Mouse (Mus musculus) small intestine, adult 2 months (tissue): ENCODE results near the gene Tssk3. TPM values are rescaled to one million over a fixed set of nuclear protein-coding genes. Genes with fewer than 3 reads are reported as not detected.

Experiments
- H3K27ac ChIP-seq: fragments of 200-500 bp; 2 replicates; pipeline ENCODE4 v1.5.1; 2012; ENCODE audit warnings: low read depth, low read length, control low read depth, inconsistent platforms; ENCODE audit not compliant: insufficient read depth
- H3K27me3 ChIP-seq: fragments of 200-500 bp; 2 replicates; pipeline ENCODE4 v1.6.1; 2012; ENCODE audit warnings: mild to moderate bottlenecking, moderate library complexity, low read length, inconsistent platforms; ENCODE audit not compliant: control insufficient read depth, insufficient read depth
- H3K36me3 ChIP-seq: fragments of 200-500 bp; 2 replicates; pipeline ENCODE4 v1.6.1; 2012; ENCODE audit warnings: mild to moderate bottlenecking, low read length, control low read depth, inconsistent platforms; ENCODE audit not compliant: control insufficient read depth, insufficient read depth
- H3K4me1 ChIP-seq: fragments of 200-500 bp; 2 replicates; pipeline ENCODE4 v1.6.1; 2012; ENCODE audit warnings: low read length, inconsistent platforms, mixed read lengths; ENCODE audit not compliant: control insufficient read depth, insufficient read depth, insufficient read length
- H3K4me3 ChIP-seq: fragments of 200-500 bp; 2 replicates; pipeline ENCODE4 v1.5.1; 2012; ENCODE audit warnings: low read depth, mild to moderate bottlenecking, control low read depth, inconsistent platforms, low read length, moderate library complexity
- CTCF ChIP-seq: fragments of 200-500 bp; IDR thresholded peaks from 2 replicates; pipeline ENCODE4 v1.5.1; 2012; ENCODE audit warnings: low read depth, mild to moderate bottlenecking, control low read depth, inconsistent platforms, low read length, moderate library complexity, mixed read lengths; ENCODE audit not compliant: insufficient replicate concordance, insufficient read length; ENCODE audit errors: extremely low read depth
- POLR2A ChIP-seq: fragments of 200-500 bp; IDR thresholded peaks from 2 replicates; pipeline ENCODE4 v1.6.1; 2012; ENCODE audit warnings: low read depth, mild to moderate bottlenecking, control low read depth, inconsistent platforms, low read length, moderate library complexity
- WGBS: fragments of 180-500 bp; shearing (Covaris S2); methylation state at CpG from one replicate; pipeline ENCODE4 v1.1.7; 2018; 5-methylcytosine and 5-hydroxymethylcytosine counted together
- polyA plus RNA-seq: library from polyadenylated mRNA; depleted of rRNA; stranded (reverse); fragments of >200 nt; gene quantifications from 2 replicates; pipeline ENCODE4 v1.2.3, GENCODE M21; 2012; rRNA removed

The Tssk3 gene
- polyA plus RNA-seq, 1 experiment: not detected

DNA sequence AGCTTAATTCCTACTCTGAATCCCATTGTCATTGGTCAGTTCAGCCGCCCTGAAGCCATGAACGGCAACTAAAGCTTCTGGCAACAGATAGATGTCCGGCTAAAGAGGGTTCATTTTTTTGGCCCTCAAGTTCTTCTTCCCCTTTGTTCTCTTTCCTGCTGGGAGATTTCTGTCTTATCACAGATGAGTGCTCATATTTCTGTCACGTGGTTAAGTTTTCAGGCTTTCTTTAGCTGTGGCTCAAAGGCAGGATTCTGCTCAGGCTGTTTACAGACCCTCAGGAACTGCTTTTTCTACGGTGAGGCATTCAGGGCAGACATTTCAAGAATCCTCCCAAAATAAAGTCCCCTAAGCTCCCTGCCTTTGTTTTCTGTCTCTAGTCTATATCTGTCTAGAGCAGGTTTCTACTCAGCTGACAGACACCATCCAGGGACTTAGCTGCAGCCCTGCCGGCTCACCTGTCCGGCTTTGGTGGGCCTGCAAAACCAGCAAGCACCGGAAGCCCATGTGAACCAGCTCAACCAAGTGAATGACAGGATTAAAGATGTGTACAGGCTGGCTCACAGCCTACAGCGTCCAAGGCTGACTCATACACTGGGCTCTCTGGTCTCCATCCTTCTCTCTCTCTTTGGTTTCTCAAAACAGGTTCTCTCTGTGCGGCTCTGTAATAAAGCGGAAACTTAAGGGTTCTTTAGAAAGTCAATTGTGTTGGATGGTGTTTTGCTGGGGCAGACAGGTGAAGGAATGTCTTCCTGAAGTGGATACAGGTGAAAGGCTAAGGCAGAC lies 42.9 kb downstream of the Tssk3 start:
- TF ChIP-seq POLR2A: no peak
- TF ChIP-seq CTCF: no peak
- 80% methylated on average over 11 of the region's 11 CpGs for WGBS
- no peak overlapping the region for H3K4me3 ChIP-seq

DNA sequence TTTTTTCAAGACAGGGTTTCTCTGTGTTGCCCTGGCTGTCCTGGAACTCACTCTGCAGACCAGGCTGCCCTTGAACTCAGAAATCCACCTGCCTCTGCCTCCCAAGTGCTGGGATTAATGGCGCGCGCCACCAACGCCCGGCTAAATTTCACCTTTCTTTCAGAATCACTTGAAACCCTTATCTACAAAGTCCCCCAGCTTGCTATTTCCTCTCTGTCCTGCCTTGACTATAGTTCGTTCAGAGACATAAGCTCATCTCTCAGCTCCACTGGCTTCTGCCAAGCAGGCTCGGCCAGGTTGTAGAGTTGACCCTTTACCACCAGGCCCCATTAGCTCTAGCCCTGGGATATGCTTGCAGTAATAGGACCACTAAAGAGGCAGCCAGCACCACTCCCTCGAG lies 43.5 kb downstream of the Tssk3 start:
- no peak for TF ChIP-seq POLR2A
- TF ChIP-seq CTCF: no peak
- no peaks in the 10 kb centered on the region; the same call in 1 of the 2 replicates for H3K4me1 ChIP-seq
- 76% methylated on average over 8 of the region's 8 CpGs for WGBS

More for the DNA sequence above, 42.9 kb downstream of the Tssk3 start:
- Histone ChIP-seq H3K4me1 (no peaks in the 10 kb centered on the region; the same call in 1 of the 2 replicates), H3K36me3 (no peaks in the 10 kb centered on the region), H3K27ac (no peak overlapping the region), H3K27me3 (no peaks in the 10 kb centered on the region)

DNA sequence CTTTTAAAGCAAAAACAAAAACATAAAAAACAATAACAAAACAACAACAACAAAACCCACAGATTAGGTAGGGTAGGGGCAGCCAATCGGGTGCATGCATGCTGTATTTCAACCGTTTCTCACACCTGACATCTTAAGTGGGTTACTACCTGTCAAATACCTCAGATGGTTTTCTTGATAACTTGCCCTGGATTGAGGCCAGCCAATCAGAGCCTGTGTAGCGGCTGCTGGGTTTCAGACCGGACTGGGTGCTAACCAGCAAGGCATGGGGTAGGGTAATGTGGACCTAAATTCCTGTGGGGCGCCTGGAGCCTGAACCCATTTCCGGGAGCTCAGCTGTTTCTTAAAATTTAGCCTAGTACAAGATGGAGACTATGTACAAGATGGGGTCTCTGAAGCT lies 49.7 kb downstream of the Tssk3 start:
- TF ChIP-seq CTCF: no peak
- TF ChIP-seq POLR2A: no peak
- Histone ChIP-seq H3K4me3 (no peak overlapping the region), H3K27ac (no peak overlapping the region), H3K4me1 (peaks cover 7% of the 10 kb centered on the region), H3K27me3 (peaks cover 23% of the 10 kb centered on the region), H3K36me3 (no peaks in the 10 kb centered on the region)
- WGBS: 32% methylated on average over 6 of the region's 6 CpGs

More for the DNA sequence above, 43.5 kb downstream of the Tssk3 start:
- no peak overlapping the region for H3K4me3 ChIP-seq
- no peaks in the 10 kb centered on the region for H3K36me3 ChIP-seq
- peaks cover 4% of the 10 kb centered on the region; the same call in 1 of the 2 replicates for H3K27me3 ChIP-seq
- H3K27ac ChIP-seq: no peak overlapping the region

DNA sequence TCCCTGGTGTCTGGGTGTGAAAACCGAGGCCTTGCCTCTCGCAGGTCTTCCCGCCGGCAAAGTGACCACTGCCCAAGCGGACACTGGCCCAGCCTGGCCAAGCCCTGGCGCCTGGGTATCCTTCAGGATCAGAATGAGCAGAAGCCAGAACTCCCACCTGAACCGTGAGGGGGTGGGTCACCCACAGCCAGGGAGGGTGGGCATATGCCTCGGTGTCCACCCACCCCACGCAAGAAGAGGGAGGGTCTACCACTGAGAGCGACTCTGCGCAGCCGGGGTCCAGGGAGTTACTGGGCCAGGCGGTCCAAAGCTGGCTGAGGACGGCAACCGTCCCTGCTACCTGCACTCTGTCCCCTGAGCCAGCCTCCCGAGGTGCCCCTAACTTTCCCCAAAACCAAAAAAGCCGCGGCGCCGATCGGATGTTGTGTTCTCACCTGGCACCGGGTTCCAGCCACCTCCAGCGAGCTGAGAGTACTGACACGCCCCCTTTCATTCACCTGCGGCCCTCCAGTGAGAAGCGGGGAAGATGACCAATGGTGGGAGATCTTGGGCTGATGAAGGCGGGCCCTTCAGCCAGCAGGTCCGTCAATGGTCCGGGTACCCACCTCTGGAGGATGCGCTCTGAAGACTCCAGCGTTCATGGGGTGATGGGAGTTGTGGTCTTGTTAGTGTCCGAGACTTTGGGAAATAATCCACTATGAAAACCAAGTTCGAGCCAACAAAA lies 50.3 kb downstream of the Tssk3 start, which contains the start of gene Zbtb8b:
Gene Zbtb8b (minus strand): TSS at position 514 of the 724 bp plus-strand sequence.
- Histone ChIP-seq H3K4me1 (peaks cover 7% of the 10 kb centered on the region), H3K27ac (no peak within 1 kb of the TSS), H3K4me3 (peak within 1 kb of the TSS; percentile 37), H3K36me3 (no peaks in the 10 kb centered on the region), H3K27me3 (peaks cover 23% of the 10 kb centered on the region)
- TF ChIP-seq POLR2A (no peak), CTCF (no peak)
- WGBS: 7% methylated on average over 33 of the region's 33 CpGs

Other genes starting within 250 kb of the Tssk3 start
- gene C77080, start 229.6 kb downstream of the Tssk3 start, polyA plus RNA-seq: 102 and 267 TPM in 2 replicates
- 0.34 and 0.37 TPM in 2 replicates for gene Sync, start 203.4 kb downstream of the Tssk3 start, polyA plus RNA-seq
- gene Rbbp4, start 155.7 kb downstream of the Tssk3 start, polyA plus RNA-seq: 3.7 and 6.1 TPM in 2 replicates
- gene Zbtb8os, start 155.3 kb downstream of the Tssk3 start, polyA plus RNA-seq: 5.4 and 9.6 TPM in 2 replicates
- 2.3 and 5.0 TPM in 2 replicates for gene Zbtb8a, start 112.9 kb downstream of the Tssk3 start, polyA plus RNA-seq
- 0.05 TPM in 1 of 2 replicates, not detected in the other for gene Zbtb8b, start 50.2 kb downstream of the Tssk3 start, polyA plus RNA-seq
- gene Bsdc1, start 29.4 kb downstream of the Tssk3 start, polyA plus RNA-seq: 13.9 and 24.5 TPM in 2 replicates
- not detected in 2 replicates for gene Fam229a, start 168 bp upstream of the Tssk3 start, polyA plus RNA-seq
- 7.7 and 37.3 TPM in 2 replicates for gene Marcksl1, start 22.6 kb upstream of the Tssk3 start, polyA plus RNA-seq
- gene Hdac1, start 51.7 kb upstream of the Tssk3 start, polyA plus RNA-seq: 13.7 and 31.1 TPM in 2 replicates
- 8.3 and 15.0 TPM in 2 replicates for gene Lck, start 82.6 kb upstream of the Tssk3 start, polyA plus RNA-seq
- gene Fam167b, start 87.5 kb upstream of the Tssk3 start, polyA plus RNA-seq: 0.65 and 1.3 TPM in 2 replicates
- 171 and 202 TPM in 2 replicates for gene Eif3i, start 109.6 kb upstream of the Tssk3 start, polyA plus RNA-seq
- 77.1 and 132 TPM in 2 replicates for gene Tmem234, start 109.6 kb upstream of the Tssk3 start, polyA plus RNA-seq
- 0.15 and 1.6 TPM in 2 replicates for gene Dcdc2b, start 123.2 kb upstream of the Tssk3 start, polyA plus RNA-seq
- 11.9 and 17.0 TPM in 2 replicates for gene Iqcc, start 128.1 kb upstream of the Tssk3 start, polyA plus RNA-seq
- gene Ccdc28b, start 132.9 kb upstream of the Tssk3 start, polyA plus RNA-seq: 5.2 and 7.2 TPM in 2 replicates
- 8.1 and 11.4 TPM in 2 replicates for gene Txlna, start 150.0 kb upstream of the Tssk3 start, polyA plus RNA-seq
- gene Kpna6, start 181.7 kb upstream of the Tssk3 start, polyA plus RNA-seq: 8.5 and 10.9 TPM in 2 replicates
- 11.2 and 21.4 TPM in 2 replicates for gene Tmem39b, start 205.8 kb upstream of the Tssk3 start, polyA plus RNA-seq